Mouse (Mus musculus) frontal cortex, postnatal 36 days (tissue): ENCODE results near the gene L2hgdh.
A peak's percentile ranks its signal among the peaks of the same experiment; 100 is the strongest.
"Not testable (repeated sequence)": the region's sequence is repeated elsewhere in the genome, so short reads cannot be mapped to it uniquely, and the experiment has no call there.

Experiments used
- DNase-seq, 2 experiments: peaks; one replicate each; pipeline ENCODE4 v3.0.0; 2022; ENCODE audit warnings: low spot score in 2 of 2

Gene L2hgdh

DNA sequence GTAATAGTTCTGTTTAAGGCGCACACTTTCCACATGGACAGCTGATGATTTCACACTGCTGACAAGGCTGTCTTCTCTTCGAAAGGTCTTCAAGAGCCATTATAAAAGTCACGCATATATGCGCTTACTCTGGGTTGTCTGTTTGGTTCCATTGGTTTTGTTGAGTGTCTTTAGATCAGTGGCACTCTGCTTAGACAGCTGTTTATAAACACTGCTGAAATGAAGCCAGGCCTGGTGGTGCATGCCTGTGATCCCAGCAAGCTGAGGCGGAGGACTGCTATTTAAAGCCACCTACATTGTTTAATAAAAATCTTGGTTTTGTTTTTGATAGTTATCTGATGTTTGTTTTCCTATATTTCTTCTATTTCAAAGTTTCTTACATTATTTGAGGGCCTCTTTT lies 58.0 kb downstream of the L2hgdh start:
- DNase-seq, result no peak

DNA sequence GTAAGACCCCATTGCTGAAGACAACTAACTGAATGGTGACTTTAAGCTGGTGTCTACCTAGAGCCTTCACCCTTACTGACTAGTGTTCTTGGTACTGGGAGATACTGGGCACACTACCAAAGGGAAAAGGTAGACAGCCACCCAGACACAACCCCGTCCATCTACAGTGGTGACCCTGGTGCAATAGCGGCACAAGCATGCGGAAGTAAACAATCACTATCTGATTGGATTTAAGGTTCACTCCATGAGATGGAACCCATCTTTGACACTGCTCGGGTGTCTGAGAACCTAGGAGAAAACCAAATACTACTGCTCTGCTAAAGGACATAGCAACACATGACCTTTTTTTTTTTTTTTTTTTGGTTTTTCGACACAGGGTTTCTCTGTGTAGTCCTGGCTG lies 63.0 kb downstream of the L2hgdh start:
- DNase-seq, result no peak

- DNase-seq, result not testable (repeated sequence)
Measured at GRCm38 (mm10) chr12:69653973-69654372, 70.7 kb downstream of the L2hgdh start.

DNA sequence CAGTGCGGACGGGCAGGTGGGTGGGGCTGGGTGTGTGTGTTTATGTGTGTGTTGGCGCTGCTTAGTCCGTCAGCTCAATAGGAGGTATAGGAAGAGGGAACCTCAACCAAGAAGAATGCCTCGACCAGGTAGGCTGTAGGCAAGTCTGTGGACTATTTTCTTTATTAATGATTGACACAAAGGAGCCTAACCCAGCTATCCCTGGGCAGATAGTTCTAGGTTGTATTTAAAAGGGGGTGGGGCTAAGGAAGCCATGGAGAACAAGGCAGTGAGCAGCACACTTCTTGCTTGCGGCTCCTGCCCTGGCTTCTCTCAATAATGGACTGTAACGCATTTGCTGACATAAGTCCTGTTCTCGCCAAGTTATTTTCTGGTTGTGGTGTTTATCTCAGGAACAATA lies 75.2 kb downstream of the L2hgdh start:
- DNase-seq, result no peak

GRCm38 (mm10) chr12:69645821-69646616 lies 78.7 kb downstream of the L2hgdh start:
- DNase-seq, result no peak

DNA sequence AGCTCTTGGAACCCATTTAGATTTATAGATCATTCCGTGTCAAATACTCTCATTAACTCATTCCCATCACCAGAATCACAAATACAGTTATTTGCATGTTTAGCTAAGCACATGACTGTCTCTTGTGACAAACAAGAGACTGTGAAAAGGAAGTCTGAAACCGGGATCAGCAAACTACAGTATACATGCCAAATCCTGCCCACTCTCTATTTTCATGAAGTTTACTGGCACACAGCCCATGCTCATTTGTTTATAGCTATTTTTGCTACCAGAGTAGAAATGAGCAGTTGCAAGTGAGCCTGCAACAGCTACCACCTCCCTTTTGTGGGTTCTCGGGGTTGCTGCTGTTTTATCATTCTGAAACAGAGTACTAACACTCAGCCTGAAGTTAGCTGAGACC lies 79.8 kb downstream of the L2hgdh start:
- DNase-seq, result peak; percentile 13 to 65

GRCm38 (mm10) chr12:69642877-69643276 lies 81.8 kb downstream of the L2hgdh start:
- no peak for DNase-seq
